Mouse (Mus musculus) adrenal gland, adult 18-20 months (tissue): Measurements from ENCODE around the gene 4931409K22Rik. TPM values are rescaled to one million over a fixed set of nuclear protein-coding genes. Genes with fewer than 3 reads are reported as not detected.
A peak's percentile ranks its signal among the peaks of the same experiment; 100 is the strongest.
"Not testable (repeated sequence)": the region's sequence is repeated elsewhere in the genome, so short reads cannot be mapped to it uniquely, and the experiment has no call there.

Source experiments
- DNase-seq, 2 experiments: peaks; one replicate each; pipeline ENCODE4 v3.0.0; 2021 to 2022; ENCODE audit warnings: low spot score in 2 of 2
- total RNA-seq, 2 experiments: library from RNA; stranded (reverse); gene quantifications; 1 replicate in 1 of 2; 2 replicates in 1 of 2; pipeline ENCODE4 v1.2.3; 2021

Gene 4931409K22Rik
- total RNA-seq, 2 experiments from 2014 or later = not detected

DNA sequence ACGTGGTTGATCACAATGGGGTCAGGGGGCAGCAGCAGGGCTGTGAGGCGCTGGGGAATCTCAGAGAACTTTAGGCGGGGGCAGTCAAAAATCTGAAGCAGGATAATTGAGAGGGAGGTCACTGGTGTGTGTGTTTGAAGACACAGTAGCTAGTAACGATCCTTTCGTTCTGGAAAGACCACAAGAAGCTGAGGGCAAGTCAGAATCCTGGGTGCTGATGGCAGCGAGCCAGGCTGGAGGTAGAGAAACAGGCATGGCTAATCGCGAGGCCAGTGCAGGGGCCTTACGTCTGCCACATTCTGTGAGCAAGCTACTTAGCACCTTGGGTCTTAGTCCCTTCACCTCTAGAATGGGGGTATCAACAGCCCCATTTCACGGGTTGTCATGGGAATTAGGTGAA is 37.3 kb upstream of the 4931409K22Rik start:
- no peak for DNase-seq

DNA sequence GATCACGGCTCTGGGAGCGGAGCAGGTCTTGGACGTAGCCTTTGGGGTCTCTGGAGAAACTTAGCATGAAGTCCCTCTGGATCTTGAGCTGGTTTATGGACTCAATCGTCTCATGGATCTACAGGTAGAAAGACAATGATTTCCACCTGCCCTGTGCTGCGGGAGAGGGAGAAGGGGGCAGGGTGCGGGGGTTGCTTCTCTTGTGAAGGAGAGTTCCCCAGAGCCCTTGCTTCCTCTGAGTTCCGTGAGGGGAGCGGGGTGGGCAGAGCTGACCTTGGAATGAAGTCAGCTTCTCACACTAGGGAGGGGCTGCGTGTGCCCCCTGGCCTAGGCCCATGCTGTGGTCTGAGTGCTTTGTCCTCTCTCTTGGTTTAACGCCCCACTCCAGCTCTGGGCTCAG is 36.6 kb upstream of the 4931409K22Rik start:
- no peak for DNase-seq

DNA sequence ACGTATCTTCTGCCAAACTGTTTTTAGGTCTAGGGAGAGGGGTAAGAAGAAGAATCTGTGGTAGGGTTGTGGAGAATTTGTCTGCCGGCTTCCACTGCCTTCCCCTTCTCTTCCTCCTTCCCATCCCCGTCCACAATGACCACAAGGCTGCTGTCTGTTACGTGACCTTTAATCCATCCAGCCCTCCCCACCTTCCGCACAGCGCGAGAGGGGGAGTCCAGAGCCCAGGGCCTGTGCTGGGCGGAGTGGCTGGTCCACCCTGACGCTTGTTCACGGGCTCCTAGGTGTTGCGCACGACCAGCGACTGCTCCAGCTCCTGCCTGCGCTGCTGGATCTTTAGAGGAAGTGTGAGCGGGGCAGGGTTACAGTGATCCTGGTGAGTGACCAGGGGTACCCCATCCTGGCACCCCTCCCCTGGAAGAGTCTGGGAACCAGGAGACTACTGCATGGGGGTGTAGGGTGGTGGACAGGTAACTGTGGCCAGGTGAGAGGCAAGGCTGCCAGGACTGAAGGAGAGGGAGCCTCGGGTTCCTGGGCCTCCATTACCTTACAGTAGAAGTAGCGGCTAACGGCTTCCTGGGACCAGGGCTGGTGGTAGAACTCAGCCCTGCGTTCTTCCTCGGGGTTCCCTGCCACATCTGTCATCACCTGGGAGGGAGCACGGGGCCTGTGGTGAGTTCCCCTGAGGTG is 36.0 kb upstream of the 4931409K22Rik start:
- DNase-seq = no peak

DNA sequence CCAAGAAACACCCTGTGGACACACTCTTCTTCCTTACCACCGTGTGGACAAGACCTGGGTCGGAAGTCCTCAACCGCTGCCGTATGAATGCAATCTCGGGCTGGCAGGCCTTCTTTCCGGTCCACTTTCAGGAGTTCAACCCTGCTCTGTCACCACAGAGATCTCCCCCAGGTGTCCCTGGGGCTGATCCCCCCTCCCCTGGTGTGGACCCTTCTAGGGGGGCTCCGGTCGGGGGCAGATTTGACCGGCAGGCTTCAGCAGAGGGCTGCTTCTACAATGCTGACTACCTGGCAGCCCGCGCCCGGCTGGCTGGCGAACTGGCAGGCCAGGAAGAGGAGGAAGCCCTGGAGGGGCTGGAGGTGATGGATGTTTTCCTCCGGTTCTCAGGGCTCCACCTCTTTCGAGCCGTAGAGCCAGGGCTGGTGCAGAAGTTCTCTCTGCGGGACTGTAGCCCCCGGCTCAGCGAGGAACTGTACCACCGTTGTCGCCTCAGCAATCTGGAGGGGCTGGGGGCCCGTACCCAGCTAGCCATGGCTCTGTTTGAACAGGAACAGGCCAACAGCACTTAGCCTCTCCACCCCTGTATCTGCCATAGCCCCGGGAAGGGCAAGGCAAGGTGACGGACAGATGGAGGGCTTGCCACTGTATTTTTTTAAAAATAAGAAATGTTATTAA is 35.3 kb upstream of the 4931409K22Rik start:
- DNase-seq = peak in 1 of 2 experiments; percentile 33

DNA sequence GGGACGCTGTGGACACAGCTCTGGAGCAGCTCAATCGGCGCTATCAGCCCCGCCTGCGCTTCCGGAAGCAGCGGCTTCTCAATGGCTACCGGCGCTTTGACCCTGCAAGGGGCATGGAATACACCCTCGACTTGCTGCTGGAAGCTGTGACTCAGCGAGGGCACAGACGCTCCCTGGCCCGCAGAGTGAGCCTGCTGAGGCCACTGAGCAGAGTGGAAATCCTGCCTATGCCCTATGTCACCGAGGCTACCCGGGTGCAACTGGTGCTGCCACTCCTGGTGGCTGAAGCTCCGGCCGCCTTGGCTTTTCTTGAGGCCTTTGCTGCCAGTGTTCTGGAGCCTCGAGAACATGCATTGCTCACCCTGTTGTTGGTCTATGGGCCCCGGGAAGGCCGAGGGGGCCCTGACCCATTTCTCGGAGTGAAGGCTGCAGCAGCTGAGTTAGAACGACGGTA is 34.7 kb upstream of the 4931409K22Rik start:
- DNase-seq = peak in 1 of 2 experiments; percentile 57

DNA sequence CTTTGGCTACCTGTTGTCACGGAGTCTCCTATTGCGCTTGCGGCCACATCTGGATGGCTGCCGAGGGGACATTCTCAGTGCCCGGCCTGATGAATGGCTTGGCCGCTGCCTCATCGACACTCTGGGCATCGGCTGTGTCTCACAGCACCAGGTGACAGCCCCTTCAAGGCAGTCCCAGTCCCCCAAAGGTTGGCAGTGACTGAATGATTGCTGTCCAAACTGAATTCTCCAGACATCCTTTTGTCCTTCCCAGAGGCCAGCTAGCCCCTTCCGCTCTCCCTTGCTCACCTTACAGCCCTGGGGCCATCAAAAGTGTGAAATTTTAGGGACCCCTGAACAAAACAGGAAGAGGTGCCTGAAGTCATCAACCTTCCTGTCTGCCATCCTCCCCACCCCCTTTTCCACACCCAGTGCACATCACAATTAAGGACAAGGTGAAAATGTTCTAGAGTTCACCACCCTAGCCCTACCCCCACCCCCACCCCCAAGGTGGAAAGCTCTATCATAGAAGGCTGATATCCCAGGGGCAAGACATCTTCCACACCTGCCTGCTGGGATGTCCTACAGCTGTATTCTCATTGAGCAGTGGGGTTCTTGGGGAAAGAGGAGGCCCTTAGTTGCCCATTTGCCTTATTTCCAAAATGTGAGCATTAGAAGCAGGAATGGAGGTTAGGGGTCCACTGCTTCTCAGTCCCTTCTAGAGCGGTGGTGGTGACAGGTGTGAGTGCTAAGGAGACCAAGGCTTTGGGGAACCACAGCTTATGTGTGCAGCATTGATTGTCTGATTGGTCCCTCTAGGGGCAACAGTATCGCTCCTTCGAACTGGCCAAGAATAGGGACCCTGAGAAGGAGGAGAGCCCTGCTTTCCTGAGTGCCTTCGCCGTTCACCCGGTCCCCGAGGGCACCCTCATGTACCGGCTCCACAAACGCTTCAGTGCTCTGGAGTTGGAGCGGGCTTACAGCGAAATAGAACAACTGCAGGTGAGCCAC is 33.2 kb upstream of the 4931409K22Rik start:
- no peak for DNase-seq

DNA sequence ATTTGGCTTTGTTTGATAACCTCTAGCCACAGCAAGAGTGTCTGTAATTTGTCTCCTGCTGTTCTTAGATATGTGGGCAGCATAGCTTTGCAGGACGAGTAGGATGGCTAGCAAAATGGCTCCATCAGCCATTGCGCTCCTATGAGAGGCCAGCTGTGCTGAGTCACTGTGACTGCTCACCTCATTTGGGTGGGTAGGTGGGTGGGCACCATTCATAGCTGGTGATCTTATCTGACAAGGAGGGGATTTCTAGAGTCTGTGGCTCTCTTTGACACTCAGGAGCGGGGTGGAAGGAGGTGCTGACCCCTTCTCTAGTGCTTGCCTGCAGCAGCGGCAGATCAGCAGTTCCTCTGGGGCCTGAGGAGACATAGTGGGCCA is 30.6 kb upstream of the 4931409K22Rik start:
- DNase-seq = no peak

DNA sequence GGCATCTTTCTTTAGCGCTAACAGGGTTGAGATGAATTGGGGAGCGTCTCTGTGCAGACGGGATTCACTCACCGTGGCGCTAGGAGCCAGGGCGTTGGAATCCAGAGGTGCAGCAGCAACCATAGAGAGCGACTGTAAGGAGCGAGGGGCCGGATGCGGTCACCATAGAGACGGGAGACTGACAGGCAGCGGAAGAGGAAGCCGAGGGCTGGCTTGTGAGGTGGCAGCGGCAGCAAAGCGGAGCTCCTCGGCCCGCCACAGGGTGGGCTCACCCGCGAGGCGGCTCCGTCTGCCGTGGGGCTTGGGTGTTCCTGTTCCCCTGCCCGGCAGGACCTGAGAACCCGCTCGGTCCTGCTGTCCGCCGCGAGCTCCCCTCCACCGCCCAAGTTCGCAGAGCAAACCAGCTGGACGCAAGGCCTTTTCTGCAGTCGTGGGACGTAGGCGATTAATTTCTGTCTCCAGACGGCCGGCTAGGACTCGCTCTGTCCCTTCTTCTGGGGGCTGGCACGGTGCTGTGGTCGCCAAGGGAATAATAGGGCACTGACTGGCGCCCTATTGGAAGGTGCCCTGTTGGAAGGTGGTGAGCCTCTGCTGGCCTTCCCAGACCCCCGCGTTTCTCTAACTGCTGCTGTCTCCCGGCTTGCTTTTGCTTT is 30.1 kb upstream of the 4931409K22Rik start, which contains the start of gene Chpf2:
TSS of gene Chpf2 (plus strand) at position 195 of the 653 bp plus-strand sequence.
- DNase-seq = peak; percentile 70

DNA sequence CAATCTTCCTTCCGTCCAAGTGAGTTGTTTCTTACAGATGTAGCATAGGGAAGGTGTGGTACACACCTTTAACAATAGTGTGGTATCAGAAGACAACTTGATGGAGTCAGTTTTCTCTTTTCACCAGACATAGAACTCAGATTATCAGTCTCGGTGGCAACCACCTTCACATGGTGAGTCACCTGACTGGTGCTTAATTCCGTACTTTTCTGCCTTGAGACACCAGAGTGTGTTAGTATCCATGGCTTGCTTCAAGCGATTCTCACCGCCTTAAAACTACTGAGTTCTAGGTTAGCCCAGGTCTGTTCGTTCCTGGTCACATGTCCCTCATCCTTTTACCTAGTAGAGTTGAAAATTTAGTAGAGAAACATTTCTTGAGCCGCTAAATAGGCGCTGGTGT is 29.5 kb upstream of the 4931409K22Rik start:
- no peak for DNase-seq

DNA sequence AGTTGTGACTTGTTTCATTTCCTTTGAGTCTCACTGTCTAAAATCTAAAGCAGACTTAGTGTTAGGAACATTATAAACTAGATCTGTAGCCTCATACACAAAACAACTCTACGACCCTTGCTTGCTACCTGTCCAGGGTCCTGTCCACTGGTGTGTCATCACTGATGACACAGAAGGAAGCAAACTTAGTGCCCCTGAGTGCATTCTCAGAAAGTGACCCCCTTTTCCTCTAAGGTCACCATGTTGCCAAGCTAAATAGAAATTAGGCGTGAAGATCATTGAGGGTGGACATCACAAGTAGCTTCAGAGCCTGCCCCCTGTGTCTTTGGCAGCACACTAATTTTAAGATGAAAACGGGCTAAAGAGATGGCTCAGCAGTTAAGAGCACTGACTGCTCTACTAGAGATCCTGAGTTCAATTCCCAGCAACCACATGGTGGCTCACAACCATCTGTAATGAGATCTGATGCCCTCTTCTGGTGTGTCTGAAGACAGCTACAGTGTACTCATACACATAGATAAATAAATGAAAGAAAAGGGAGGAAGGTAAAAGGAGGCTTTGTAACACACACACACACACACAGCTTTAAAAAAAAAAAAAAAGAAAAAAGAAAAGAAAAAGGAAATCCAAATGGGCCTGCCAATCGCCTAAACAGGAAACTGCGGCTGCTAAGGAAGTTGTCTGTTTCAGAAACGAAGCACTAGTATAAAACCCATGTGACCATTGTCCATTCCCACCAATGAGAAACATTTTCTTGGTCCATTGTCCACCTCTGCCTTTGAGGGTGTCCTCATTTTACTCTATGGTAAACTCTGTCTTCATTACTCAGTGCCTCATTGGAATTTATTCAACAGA is 21.7 kb upstream of the 4931409K22Rik start:
- DNase-seq = no peak

DNA sequence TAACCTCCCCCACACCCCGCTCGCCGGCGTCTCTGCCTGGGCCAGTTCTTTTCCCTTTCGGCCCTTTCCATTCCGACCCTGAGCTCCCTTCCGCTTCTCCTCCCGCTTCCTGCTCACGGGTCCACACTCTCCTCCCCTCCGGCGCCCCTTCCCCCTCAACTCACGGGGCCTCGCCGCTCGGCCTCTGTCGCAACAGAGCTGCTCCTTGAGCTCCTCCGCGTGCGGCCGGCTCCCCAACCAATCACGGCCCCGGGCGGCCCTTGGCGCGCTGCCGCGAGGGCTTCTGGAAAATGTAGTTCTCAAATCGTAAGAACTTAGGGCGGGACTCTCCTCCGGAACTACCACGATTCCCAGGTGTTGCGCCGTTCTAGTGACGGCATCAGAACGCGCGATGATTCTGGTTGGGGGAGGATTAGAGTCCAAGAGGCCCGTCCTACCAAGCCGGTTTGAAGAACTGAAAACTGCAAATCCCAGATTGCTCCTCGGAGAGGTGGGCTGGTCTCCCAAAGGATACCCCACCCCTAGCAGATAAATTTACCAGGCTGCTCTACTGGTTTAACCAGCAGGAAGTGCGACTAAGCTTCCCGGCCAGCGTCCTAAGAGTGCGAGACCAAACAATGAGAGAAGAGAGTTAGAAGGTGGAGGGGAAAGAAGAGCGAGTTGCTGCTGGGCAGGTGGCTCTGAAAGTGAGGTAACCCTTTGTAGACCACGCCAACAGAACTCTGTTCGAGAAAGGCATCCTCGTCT is 20.7 kb upstream of the 4931409K22Rik start, which contains the start of gene Abcf2:
TSS of gene Abcf2 (minus strand) at position 285 of the 747 bp plus-strand sequence.
- peak; percentile 99 to 100 for DNase-seq

DNA sequence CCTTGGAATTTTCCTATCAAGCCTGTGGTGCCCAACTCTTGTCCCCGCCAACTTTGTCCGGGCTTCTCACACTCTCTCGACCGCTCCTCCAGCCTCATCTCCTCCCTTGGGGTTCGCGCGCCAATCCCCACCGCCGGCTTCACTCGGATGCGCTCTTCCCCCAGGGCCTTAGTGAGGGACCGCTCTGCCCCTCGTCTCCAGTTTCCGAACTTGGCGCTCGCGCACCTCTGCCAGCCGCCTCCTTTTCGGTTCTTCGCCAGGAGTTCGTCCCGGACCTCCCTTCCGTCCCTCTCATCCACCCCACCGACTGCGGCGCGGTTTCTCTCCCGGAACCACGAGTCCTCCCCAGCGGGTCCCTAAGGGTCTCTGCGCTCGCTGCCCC is 20.2 kb upstream of the 4931409K22Rik start:
- no peak for DNase-seq

DNA sequence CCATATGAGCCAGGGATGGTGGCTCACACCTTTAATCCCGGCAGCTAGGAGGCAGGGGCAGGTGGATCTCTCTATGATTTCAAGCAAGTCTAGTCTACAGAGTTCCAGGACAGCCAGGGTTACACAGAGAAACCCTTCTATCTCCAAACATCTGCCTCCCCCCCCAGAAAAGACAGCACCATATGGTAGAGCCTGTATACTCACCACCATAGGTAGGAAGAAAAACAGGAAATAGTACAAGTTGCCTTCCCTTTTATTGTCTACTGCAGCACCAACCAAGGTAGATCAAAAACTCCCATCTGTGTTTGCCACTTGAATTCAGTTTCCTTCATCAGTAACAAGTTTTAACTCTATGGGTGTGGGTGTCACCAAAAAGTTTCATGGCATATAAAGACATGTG is 19.3 kb upstream of the 4931409K22Rik start:
- no peak for DNase-seq

DNA sequence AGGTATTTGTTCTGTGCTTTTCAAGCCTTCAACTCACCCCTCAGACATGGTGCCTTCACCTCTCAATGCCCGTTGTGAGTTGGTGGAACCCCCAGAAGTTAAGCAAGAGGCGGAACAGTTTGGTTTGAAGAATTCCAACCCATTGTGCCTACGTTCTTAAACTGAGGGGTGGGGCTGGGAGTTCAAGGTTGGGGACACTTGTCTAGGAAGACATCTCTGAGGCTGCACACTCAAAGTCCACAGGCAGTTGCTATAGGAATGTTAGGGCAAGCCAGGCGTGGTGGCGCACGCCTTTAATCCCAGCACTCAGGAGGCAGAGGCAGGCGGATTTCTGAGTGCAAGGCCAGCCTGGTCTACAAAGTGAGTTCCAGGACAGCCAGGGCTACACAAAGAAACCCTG is 1.3 kb downstream of the 4931409K22Rik start:
- not testable (repeated sequence) for DNase-seq

DNA sequence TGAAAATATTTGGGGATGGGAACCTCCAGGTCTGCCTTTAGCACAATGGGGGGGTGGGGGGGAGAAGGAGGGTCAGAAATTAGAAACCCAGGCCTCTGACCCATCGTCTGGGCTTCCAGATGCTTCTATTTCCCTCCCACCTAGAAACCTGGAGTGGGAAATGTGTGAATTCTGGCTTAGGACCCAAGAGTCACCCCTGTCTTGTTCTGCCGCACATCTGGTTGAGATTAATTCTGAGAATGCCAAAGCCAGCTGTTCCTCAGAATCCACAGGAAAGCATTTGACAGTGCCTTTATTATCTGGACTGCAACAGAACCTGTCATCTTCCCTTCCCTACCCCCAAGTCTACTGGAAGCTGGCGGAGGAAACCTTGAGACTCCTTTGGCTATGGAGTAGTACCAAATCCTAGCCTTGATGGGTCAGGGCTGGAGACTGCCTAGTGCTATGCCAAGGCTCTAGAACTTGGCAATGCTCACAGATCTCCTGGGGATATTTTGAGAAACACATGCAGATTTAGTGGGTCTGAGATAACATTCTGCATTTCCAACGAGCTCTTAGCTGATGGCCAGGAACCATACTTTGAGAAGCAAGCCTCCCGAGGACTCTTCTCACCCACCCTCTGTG is 2.9 kb downstream of the 4931409K22Rik start:
- no peak for DNase-seq

DNA sequence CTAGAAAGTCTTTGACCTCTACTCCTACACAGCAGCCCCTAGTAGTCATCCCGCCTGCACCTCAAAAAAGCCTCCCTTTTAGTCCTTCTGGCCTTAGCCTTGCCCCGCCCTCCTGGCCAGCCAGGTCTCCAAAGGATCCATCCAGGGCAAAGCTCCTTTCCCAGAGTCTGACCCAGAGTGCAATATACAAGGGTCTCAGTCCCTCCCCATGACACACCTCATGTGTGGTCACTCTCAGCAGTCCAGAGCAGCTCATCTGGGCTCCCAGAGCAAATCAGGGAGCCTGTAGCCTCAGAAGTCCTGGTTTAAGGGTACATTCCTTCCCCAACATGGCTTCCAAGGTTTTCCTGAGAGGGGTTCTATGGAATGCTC is 5.3 kb downstream of the 4931409K22Rik start:
- no peak for DNase-seq

DNA sequence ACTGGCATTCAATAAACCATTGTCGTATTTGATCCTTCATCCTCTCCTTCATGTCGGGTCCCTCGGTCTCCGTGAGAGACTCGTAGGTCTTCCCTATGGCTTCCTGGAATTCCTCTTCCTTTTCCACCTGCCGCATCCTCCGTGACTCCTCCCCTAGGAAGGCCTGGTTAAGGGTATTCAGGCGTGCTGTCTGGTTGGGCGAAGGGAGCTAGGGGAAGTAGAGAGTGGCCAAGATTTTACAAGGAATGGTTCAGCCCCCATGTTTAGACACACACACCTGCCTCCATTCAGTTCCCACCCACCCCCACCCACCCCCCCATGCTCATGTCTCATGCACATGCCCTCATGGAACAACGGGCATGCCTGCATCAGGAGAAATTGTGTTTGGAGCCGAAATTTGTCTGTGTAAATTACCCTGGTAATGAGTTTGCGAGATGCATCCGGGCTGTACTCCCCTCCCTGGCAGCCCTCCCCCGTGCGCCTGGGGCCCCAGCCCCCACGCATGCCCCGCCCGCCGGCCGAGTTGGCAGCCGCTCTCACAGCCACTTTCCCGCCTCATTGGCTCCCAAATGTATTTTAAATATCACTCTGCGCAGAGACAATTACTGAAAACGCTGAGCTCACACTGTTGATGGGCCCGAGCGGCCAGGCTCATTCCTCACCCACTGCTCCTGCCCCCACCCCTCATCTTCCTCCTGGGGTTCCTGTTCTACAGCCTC is 5.9 kb downstream of the 4931409K22Rik start:
- DNase-seq = peak in 1 of 2 experiments; percentile 31

DNA sequence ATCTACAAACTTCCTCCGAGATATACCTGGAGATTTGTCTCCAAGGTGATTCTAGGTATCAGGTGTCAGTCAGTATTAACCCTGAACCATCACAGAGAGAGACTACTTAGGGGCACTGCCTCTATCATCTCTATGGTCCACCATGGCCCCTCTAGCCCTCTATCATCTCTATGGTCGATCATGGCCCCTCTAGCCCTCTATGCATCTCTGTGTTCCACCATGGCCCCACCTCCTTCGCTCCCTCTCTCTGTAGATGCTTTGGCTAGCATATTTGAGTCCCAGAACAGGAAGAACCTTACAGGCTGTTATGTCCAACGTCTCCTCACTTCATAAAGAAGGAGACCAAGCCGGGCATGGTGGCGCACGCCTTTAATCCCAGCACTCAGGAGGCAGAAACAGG is 14.0 kb downstream of the 4931409K22Rik start:
- DNase-seq = no peak
